Mouse (Mus musculus) testis, adult 2 months (tissue): ENCODE measurements around the gene Pycr1.

ENCODE experiments used
- CTCF ChIP-seq: fragments of 200-500 bp; IDR thresholded peaks from 2 replicates; pipeline ENCODE4 v1.5.1; 2012; ENCODE audit warnings: low read depth, mild to moderate bottlenecking, inconsistent platforms, low read length, moderate library complexity; ENCODE audit not compliant: control insufficient read depth, insufficient read depth, insufficient replicate concordance
- POLR2A ChIP-seq: fragments of 200-500 bp; IDR thresholded peaks from 2 replicates; pipeline ENCODE4 v1.6.1; 2012; ENCODE audit warnings: low read depth, mild to moderate bottlenecking, inconsistent platforms, low read length, moderate library complexity; ENCODE audit not compliant: control insufficient read depth

DNA sequence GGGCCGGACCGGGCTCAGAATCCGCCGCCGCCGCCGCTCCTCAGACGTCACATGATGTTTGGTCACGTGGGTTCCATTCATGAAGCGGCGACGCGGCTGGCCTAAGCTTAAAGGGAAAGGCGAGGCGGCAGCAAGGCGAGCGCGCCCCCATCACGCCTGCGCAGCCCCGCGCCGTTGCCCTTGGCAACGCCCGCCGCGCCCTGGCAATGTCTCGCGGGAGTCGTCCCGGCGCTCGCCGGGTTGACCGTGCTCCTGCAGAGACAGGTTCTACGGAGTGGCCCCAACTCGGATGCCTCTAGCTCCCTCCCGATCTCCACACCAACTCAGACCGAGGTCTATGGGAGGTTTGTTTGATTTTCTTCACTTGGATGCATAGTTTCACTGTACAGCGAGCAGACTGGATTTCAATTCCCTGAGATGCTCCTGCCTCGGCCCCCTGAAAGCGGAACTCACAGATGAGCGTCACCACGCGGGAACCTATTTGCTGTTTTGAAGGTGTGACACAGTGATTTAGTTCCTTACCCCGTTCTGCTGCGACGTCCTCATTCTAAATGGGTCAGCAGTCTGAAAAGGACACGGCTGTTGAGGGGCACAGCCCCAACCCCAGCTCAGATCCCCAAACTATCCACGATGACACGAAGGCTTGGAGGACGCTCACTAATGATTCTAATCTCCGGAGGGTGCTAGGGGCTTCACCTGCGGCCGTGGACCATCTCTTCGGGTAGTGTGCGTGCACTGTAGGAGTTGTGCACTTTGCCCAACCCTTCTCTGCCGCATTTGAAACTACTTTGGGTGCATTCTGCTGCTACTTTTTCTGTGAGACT, 9.8 kb downstream of the Pycr1 start, which contains the start of gene Mafg:
- TF ChIP-seq CTCF = no peak
- TF ChIP-seq POLR2A = peak; percentile 27; the same call in 1 of the 2 replicates
